Mouse (Mus musculus): ENCODE data around the gene Git2. TPM values are rescaled to one million over a fixed set of nuclear protein-coding genes. Genes with fewer than 3 reads are reported as not detected.
A peak's percentile ranks its signal among the peaks of the same experiment; 100 is the strongest.

Gene Git2
- total RNA-seq, 2 experiments from 2014 or later: 56.2 to 59.5 TPM

GRCm38 (mm10) chr5:114799848-114800247 is 24.5 kb upstream of the Git2 start:
- DNase-seq (ENCODE audit: low spot score in 2 of 2): no peak

- DNase-seq (ENCODE audit: low spot score in 2 of 2): no peak
These were observed 21.9 kb upstream of the Git2 start for GRCm38 (mm10) chr5:114797253-114797652.

- no peak for DNase-seq (ENCODE audit: low spot score in 2 of 2)
These were observed 21.1 kb upstream of the Git2 start for GRCm38 (mm10) chr5:114796299-114797012.

- no peak for DNase-seq (ENCODE audit: low spot score in 2 of 2)
These were observed 20.3 kb upstream of the Git2 start for GRCm38 (mm10) chr5:114795653-114796052.

- DNase-seq (ENCODE audit: low spot score in 2 of 2): no peak
These were observed 19.9 kb upstream of the Git2 start for GRCm38 (mm10) chr5:114795231-114795630.

GRCm38 (mm10) chr5:114794609-114795008 is 19.3 kb upstream of the Git2 start:
- DNase-seq (ENCODE audit: low spot score in 2 of 2): no peak

- DNase-seq (ENCODE audit: low spot score in 2 of 2): no peak
These were observed 18.0 kb upstream of the Git2 start for GRCm38 (mm10) chr5:114793317-114793716.

GRCm38 (mm10) chr5:114785196-114785595 is 9.9 kb upstream of the Git2 start:
- DNase-seq (ENCODE audit: low spot score in 2 of 2): no peak

GRCm38 (mm10) chr5:114784622-114785165 is 9.4 kb upstream of the Git2 start:
- DNase-seq (ENCODE audit: low spot score in 2 of 2): peak in 1 of 2 experiments; percentile 24

GRCm38 (mm10) chr5:114783405-114784163 is 8.3 kb upstream of the Git2 start:
- no peak for DNase-seq (ENCODE audit: low spot score in 2 of 2)

- no peak for DNase-seq (ENCODE audit: low spot score in 2 of 2)
These were observed 7.7 kb upstream of the Git2 start for GRCm38 (mm10) chr5:114782991-114783390.

- DNase-seq (ENCODE audit: low spot score in 2 of 2): no peak
These were observed 5.6 kb upstream of the Git2 start for GRCm38 (mm10) chr5:114780912-114781311.

GRCm38 (mm10) chr5:114779956-114780489 is 4.7 kb upstream of the Git2 start:
- DNase-seq (ENCODE audit: low spot score in 2 of 2): no peak

GRCm38 (mm10) chr5:114776174-114776573 is 857 bp upstream of the Git2 start:
- no peak for DNase-seq (ENCODE audit: low spot score in 2 of 2)

- peak; percentile 65 to 87 for DNase-seq (ENCODE audit: low spot score in 2 of 2)
These were observed 790 bp downstream of the Git2 start, which contains the start of gene Ankrd13a for GRCm38 (mm10) chr5:114774403-114775051. Ankrd13a (plus strand) TSS chr5:114774677.

- DNase-seq (ENCODE audit: low spot score in 2 of 2): no peak
These were observed 1.5 kb downstream of the Git2 start for GRCm38 (mm10) chr5:114773780-114774179.

GRCm38 (mm10) chr5:114773211-114773710 is 2.1 kb downstream of the Git2 start:
- peak; percentile 92 to 96 for DNase-seq (ENCODE audit: low spot score in 2 of 2)

GRCm38 (mm10) chr5:114772456-114773203 is 2.7 kb downstream of the Git2 start:
- peak in 1 of 2 experiments; percentile 53 for DNase-seq (ENCODE audit: low spot score in 2 of 2)

- DNase-seq (ENCODE audit: low spot score in 2 of 2): no peak
These were observed 3.5 kb downstream of the Git2 start for GRCm38 (mm10) chr5:114771796-114772195.

- no peak for DNase-seq (ENCODE audit: low spot score in 2 of 2)
These were observed 5.5 kb downstream of the Git2 start for GRCm38 (mm10) chr5:114769786-114770185.
